Mouse (Mus musculus) gastrocnemius, postnatal 14 days (tissue): Measurements from ENCODE around the gene Casc4. TPM values are rescaled to one million over a fixed set of nuclear protein-coding genes. Genes with fewer than 3 reads are reported as not detected.
A peak's percentile ranks its signal among the peaks of the same experiment; 100 is the strongest.

ENCODE experiments used
- DNase-seq: peaks from one replicate; pipeline ENCODE4 v3.0.0; 2021; ENCODE audit warnings: mixed read lengths
- intact Hi-C: fragments of 180-260 bp; cut with DNase I; formaldehyde crosslinking; loops from one replicate; pipeline ENCODE4 v1.15.1; 2025; ENCODE audit warnings: low total_unique reads
- long read RNA-seq, 2 experiments: library from polyadenylated mRNA; stranded (forward); transcript quantifications; one replicate each; pipeline ENCODE4 v2.0.0; 2021
- total RNA-seq, 2 experiments: library from RNA; stranded (reverse); gene quantifications; 2 replicates each; pipeline ENCODE4 v1.2.3; 2021

Gene Casc4
- 10 to 100 TPM; 16.9 to 22.4 TPM for total RNA-seq
- long read RNA-seq, experiment 1, full-length matches to known transcripts: 3 of 4 reads
- long read RNA-seq, experiment 1, partial matches to known transcripts: 0 of 4 reads
- long read RNA-seq, experiment 1, other reads (novel, unspliced or antisense): 1 of 4 reads
- long read RNA-seq, experiment 2, full-length matches to known transcripts: 5 of 6 reads
- long read RNA-seq, experiment 2, partial matches to known transcripts: 1 of 6 reads
- long read RNA-seq, experiment 2, other reads (novel, unspliced or antisense): 0 of 6 reads

GRCm38 (mm10) chr2:121866632-121867050 lies at the start of gene Casc4:
Casc4 (plus strand) TSS chr2:121866970.
- intact Hi-C loops: no loop called here
- peak; percentile 91 for DNase-seq

GRCm38 (mm10) chr2:121821787-121822186 lies 45.0 kb upstream of the Casc4 start:
- intact Hi-C loops: no loop called here
- no peak for DNase-seq

GRCm38 (mm10) chr2:121824653-121825052 lies 42.1 kb upstream of the Casc4 start:
- DNase-seq: no peak
- intact Hi-C loops: no loop called here

GRCm38 (mm10) chr2:121826189-121826588 lies 40.6 kb upstream of the Casc4 start:
- intact Hi-C loops: no loop called here

GRCm38 (mm10) chr2:121828411-121828810 lies 38.4 kb upstream of the Casc4 start:
- intact Hi-C loops: no loop called here
- DNase-seq: no peak

More at GRCm38 (mm10) chr2:121826189-121826588, 40.6 kb upstream of the Casc4 start:
- no peak for DNase-seq

- peak; percentile 16 for DNase-seq
- intact Hi-C loops: loop anchor here (2.0 kb wide), 1 partner anchor 262 kb away; no protein-coding TSS in a partner anchor
Measured at GRCm38 (mm10) chr2:121832484-121832894, 34.3 kb upstream of the Casc4 start.

GRCm38 (mm10) chr2:121834926-121835325 lies 31.8 kb upstream of the Casc4 start:
- intact Hi-C loops: no loop called here
- DNase-seq: no peak

- intact Hi-C loops: no loop called here
- no peak for DNase-seq
Measured at GRCm38 (mm10) chr2:121841453-121841852, 25.3 kb upstream of the Casc4 start.

GRCm38 (mm10) chr2:121842249-121842648 lies 24.5 kb upstream of the Casc4 start:
- intact Hi-C loops: no loop called here
- no peak for DNase-seq

GRCm38 (mm10) chr2:121846050-121846449 lies 20.7 kb upstream of the Casc4 start:
- intact Hi-C loops: no loop called here
- no peak for DNase-seq

GRCm38 (mm10) chr2:121852045-121852444 lies 14.7 kb upstream of the Casc4 start:
- intact Hi-C loops: no loop called here
- DNase-seq: no peak

GRCm38 (mm10) chr2:121853974-121854373 lies 12.8 kb upstream of the Casc4 start:
- no peak for DNase-seq
- intact Hi-C loops: no loop called here

- intact Hi-C loops: no loop called here
- DNase-seq: no peak
Measured at GRCm38 (mm10) chr2:121859380-121859980, 7.3 kb upstream of the Casc4 start.

- no peak for DNase-seq
- intact Hi-C loops: no loop called here
Measured at GRCm38 (mm10) chr2:121866071-121866601, 634 bp upstream of the Casc4 start.

- no peak for DNase-seq
- intact Hi-C loops: no loop called here
Measured at GRCm38 (mm10) chr2:121867051-121867928, 520 bp downstream of the Casc4 start.

GRCm38 (mm10) chr2:121879506-121879905 lies 12.7 kb downstream of the Casc4 start:
- no peak for DNase-seq
- intact Hi-C loops: no loop called here

GRCm38 (mm10) chr2:121885509-121886106 lies 18.8 kb downstream of the Casc4 start:
- DNase-seq: no peak
- intact Hi-C loops: no loop called here

- DNase-seq: no peak
- intact Hi-C loops: no loop called here
Measured at GRCm38 (mm10) chr2:121886406-121886805, 19.6 kb downstream of the Casc4 start.

- intact Hi-C loops: no loop called here
Measured at GRCm38 (mm10) chr2:121888720-121889497, 22.1 kb downstream of the Casc4 start.

More at GRCm38 (mm10) chr2:121888720-121889497, 22.1 kb downstream of the Casc4 start:
- no peak for DNase-seq
